Mouse (Mus musculus): ENCODE measurements at regions not wholly inside any gene's neighbourhood (a gene's known extent, or its start where the extent isn't known, plus 50 kb on each side); places are given as distances from the start of the nearest gene placed in this dataset.

DNA sequence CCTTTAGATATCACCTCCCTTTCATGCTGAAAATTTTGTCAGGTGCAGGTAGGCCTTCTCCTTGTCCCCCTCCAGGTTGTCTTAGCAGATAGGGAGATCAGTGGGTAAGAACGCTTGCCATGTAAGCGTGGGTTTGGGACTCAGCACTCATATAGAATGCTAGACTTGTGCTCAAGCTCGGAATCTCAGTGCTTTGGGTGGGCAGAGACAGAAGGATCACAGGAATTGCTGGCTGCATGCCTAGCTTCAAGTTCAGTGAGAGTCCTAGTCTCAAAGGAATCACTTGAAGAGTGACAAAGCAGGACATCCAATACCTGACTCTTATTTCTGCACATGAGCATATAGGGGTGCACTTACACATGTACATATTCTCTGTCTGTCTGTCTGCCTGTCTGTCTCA, 235.5 kb upstream of the Prickle1 start:
- DNase-seq (ENCODE audit: low spot score in 2 of 2): no peak
- no peak overlapping the region for H3K4me3 ChIP-seq
- TF ChIP-seq CTCF (conservative IDR thresholded peaks at IDR 0.05): no peak
- no peak overlapping the region for H3K27ac ChIP-seq

DNA sequence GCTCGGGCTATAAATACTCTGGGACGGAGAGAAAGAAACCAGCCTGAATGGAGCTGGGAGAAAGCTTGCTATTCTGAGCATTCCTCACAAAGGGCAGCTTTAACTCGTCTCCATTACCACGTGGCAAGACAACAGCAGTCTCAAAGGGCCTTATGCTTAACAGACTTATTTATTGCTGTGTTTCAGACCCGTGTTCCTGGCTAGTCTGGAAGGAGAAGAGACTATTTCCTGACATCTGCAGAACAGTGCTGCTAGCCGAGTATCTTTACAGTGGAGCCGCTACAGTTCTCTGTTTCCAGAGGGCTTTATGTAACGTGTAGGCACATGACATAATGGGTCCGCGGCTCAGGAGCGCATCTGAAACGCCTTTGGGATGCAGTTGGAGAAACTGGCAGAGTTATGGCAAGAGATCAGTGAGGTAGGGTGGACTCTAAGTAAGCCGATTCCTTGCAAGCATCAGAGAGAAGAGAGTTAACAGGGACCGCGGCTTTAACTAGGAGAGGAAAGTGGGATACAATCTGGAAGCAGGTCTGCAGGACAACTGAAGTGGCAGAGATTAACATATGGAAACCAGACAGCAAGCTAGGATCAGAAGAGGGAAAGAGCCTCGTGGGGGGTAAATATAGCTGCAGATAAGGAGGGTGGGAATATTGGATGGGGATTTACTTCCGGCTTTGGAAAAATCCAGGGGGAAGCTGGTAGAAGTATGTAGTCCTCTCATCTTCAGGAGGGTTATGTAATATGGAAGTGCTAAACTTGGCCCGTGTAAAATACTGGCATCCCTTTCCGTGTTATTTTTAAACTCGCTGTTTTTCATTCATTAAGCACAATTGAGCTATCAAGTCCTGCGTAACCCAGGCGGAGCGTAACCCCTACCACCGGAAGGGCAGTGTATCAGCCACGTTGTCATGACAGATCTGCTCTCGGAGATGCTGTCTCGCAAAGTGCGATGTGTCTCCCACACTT, 229.3 kb upstream of the Prickle1 start:
- Histone ChIP-seq H3K27ac (peak overlapping the region; percentile 91), H3K4me3 (peak overlapping the region; percentile 34)
- DNase-seq (ENCODE audit: low spot score in 2 of 2): peak; percentile 35 to 46
- no peak for TF ChIP-seq CTCF (conservative IDR thresholded peaks at IDR 0.05)

DNA sequence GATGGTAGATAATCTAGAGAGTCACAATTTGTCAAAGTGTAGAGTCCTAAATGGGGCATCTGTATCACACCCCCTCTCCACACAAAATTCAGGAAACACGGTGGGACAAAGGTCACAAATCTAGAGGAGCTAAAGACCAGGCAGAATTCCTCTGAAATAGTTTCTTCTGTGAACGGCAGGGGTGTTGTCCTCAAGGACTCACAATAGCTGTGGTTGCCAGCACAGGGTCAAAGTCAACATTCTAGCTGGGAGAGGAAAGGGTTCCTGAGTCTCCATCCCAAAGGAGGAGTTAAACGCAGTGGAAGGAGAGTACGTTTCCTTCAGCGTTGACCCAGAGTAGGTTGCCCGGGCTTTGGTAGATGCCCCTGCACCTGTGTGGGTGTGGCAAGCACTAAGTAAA, 225.5 kb upstream of the Prickle1 start:
- Histone ChIP-seq H3K4me3 (no peak overlapping the region), H3K27ac (no peak overlapping the region)
- TF ChIP-seq CTCF (conservative IDR thresholded peaks at IDR 0.05): no peak
- DNase-seq (ENCODE audit: low spot score in 2 of 2): no peak

DNA sequence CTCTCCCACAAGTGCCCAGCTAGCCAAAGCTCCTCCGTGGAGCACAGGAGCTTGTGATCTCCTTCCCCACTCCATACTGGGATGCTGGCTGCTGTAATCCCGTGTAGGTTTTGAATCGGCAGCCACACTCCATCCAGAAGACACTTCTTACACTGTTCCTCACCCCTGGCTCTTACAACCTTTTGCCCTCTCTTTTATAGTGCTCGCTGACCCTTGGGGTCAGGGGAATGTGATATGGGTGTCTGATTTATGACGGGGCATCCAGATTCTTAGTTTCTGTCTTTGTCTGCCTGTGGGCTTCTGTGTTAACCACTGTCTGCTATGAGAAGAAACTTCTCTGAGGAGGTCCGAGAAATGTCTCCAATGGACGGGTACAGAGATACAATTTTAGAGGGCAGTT, 216.3 kb upstream of the Prickle1 start:
- DNase-seq (ENCODE audit: low spot score in 2 of 2): no peak

DNA sequence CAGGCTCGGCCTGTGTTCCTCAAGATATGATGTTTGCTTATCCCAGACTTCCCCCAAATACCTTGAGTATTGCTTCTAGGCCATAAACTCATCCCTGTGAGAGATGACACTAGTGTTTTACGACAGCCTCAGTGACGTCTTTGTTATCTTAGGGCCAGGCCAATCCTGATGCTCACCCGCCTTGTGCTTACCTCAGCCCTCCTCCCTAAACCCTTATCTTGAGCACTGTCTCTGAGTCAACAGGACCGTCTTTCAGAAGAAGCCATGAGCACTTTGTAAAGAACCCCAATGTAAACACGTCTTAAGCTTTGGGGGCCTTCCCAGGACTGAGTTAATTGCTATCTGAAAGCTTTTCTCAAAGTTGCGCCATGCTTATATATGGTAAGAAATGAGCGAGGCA, 212.3 kb upstream of the Prickle1 start:
- Histone ChIP-seq H3K4me3 (no peak overlapping the region), H3K27ac (no peak overlapping the region)
- no peak for DNase-seq (ENCODE audit: low spot score in 2 of 2)
- TF ChIP-seq CTCF (conservative IDR thresholded peaks at IDR 0.05): no peak

More for the DNA sequence above, 216.3 kb upstream of the Prickle1 start:
- no peak for TF ChIP-seq CTCF (conservative IDR thresholded peaks at IDR 0.05)
- H3K4me3 ChIP-seq: no peak overlapping the region
- no peak overlapping the region for H3K27ac ChIP-seq

DNA sequence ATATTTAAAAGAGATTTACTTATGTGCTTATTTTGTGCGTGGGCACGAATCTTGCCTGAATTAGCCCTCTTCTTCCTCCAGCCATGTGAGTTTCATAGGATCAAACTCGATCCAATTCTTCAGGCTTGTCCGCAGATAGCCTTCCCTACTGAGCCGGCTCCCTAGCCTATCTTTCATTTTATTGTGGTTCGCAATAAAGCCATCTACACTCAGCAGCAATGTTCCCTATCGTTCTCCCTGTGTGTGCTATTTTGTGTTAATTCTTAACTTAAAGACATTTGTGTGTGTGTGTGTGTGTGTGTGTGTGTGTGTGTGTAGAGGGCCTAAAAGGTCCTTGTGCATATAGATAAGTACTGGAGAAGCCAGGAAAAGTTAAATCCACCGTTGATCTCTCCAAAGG, 211.8 kb upstream of the Prickle1 start:
- Histone ChIP-seq H3K27ac (no peak overlapping the region), H3K4me3 (no peak overlapping the region)
- no peak for DNase-seq (ENCODE audit: low spot score in 2 of 2)
- no peak for TF ChIP-seq CTCF (conservative IDR thresholded peaks at IDR 0.05)

DNA sequence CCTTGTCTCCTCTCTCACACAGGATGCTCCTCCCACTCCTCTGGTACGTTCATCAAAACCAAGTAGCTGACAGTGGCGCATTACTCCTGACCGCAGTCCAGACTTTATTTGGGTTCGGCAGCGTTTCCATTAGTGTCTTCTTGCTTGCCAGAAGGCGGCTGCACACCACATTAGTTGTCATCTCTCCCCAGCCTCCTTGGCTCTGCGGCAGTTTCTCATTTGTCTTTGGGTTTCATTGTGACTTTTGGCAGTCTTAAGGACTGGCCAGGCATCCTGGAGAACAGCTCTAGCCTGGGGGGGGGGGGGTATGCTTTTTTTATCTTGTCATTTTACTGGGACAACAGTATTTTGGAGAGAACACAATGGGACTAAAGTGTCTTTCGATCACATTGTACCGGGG, 209.0 kb upstream of the Prickle1 start:
- no peak overlapping the region for H3K4me3 ChIP-seq
- TF ChIP-seq CTCF (conservative IDR thresholded peaks at IDR 0.05): no peak
- no peak for DNase-seq (ENCODE audit: low spot score in 2 of 2)
- no peak overlapping the region for H3K27ac ChIP-seq

DNA sequence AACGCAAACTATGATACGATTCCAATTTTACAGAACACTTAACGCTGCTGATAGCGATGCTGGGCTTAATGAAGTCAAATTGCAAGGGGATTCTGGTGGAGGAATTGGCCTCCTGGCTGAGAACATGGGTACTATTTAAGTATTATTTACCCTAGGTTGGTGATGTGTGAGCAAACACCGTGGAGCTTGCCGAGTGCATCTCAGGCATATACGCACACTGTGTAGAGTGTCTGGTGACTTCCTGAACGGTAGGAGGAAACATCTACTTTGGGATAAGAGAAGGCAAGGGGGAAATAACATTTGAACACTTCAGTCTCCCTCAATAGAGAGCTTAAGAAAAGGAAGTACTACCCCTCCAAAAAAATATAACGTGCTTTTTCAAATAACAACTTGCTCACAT, 194.8 kb upstream of the Prickle1 start:
- H3K4me3 ChIP-seq: no peak overlapping the region
- no peak for TF ChIP-seq CTCF (conservative IDR thresholded peaks at IDR 0.05)
- no peak for DNase-seq (ENCODE audit: low spot score in 2 of 2)
- H3K27ac ChIP-seq: no peak overlapping the region

DNA sequence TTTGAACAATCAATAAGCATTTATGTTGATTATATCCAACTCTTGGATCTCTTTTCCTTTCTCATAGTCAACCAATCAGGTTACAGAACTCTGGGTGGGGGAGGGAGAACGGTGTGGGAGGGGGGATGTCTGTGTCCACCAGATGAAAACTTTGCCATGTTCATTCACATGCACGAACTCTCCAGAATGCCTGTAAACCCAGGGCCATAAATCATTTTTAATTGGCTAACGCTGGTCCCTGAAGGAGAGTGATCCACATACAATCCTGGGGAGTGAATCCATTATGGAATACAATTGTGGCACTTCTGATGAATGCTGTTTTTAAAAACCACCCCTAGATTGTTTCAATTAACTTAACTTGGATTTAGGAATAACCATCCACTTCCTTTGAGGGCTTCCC, 194.1 kb upstream of the Prickle1 start:
- no peak for DNase-seq (ENCODE audit: low spot score in 2 of 2)
- Histone ChIP-seq H3K4me3 (no peak overlapping the region), H3K27ac (no peak overlapping the region)
- no peak for TF ChIP-seq CTCF (conservative IDR thresholded peaks at IDR 0.05)

DNA sequence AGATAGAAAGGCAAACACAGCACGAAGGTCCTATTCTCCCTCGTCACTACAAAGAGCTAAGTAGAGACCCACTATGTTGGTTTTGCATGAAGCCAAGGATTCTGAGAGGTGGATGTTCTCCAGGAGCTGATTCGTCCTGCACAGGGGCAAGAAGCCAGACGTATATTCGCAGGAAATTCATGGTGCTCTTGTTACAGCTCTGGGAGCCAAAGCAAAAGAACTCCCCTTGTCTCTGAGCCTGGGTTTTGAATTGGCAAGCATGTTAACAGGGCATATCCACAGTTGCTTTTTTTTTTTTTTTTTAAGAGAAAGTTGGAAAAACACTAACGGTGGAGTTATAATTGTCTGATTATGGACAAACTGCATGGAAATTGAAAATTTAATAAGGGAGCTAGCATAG, 191.7 kb upstream of the Prickle1 start:
- no peak for TF ChIP-seq CTCF (conservative IDR thresholded peaks at IDR 0.05)
- DNase-seq (ENCODE audit: low spot score in 2 of 2): no peak
- H3K4me3 ChIP-seq: no peak overlapping the region
- H3K27ac ChIP-seq: no peak overlapping the region

DNA sequence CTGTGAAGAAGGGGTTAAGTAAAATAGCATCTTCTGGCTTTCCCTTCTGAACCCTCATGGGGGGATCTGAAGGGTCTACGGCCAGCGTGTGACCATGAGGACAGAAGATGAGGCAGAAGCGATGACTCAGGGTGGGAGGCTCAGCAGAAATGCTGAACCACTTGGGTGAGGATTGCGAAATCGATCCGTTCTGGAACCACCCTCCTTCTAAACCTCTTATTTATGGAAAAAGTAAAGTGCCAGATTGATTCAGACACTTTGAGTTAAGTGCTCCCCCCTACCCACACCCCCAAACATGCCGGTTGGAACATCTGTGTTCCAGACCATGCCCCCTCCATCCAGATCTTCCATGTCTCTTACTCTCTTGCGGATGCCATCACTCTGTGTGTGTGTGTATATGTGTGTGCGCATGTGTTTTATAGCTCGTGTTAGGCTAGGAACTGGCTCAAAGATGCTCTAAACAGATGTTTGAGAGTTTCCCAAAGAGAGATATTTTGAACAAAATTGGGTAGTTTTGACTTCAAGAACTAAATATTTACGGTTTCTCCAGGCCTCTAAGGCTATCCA, 190.2 kb upstream of the Prickle1 start:
- DNase-seq (ENCODE audit: low spot score in 2 of 2): no peak
- no peak overlapping the region for H3K27ac ChIP-seq
- TF ChIP-seq CTCF (conservative IDR thresholded peaks at IDR 0.05): no peak

DNA sequence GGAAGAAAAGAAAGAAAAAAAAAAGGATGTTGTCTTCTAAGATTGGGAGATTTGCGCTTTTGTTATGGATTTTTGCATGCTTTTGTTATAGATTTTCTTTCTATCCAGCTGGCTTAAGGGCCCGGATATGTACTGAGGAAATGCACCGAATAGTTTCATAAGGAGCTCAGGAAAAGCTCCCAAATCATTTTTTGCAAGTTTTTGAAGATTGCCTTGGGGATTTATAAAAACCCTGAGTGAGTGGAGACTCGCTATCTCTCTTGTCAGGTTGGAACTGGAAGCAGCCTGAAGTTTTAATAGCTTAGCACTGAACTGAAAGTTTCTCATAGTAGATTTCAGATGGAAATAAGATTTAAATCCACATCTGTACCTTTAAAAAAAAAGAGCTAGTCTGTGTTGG, 188.0 kb upstream of the Prickle1 start:
- TF ChIP-seq CTCF (conservative IDR thresholded peaks at IDR 0.05): no peak
- no peak overlapping the region for H3K4me3 ChIP-seq
- DNase-seq (ENCODE audit: low spot score in 2 of 2): no peak
- no peak overlapping the region for H3K27ac ChIP-seq

More for the DNA sequence above, 190.2 kb upstream of the Prickle1 start:
- H3K4me3 ChIP-seq: no peak overlapping the region

DNA sequence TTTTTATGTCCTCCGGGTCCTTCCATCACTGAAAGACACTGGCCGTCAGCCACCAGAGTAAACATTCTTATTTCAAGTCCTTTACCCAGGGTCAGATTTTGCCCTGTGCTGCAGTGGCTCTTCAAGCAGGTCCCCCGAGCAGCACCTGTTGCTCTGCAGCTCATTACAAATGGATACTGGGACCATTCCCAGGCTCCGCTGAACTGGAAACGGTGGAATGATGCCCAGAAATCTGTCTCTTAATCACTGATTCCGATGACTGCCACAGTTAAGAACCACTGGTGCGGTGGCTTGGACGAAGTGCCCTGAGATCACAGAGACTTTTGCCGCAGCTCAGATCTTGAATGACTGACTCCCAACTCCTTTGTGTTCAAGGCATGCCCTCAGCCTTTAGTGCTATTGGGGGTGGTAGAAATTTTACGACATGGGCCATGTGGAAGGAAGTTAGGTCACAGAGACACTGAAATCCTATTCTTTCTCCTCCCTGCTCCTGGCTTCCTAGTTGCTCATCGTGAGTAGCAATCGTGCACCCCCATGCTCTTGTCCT, 179.6 kb upstream of the Prickle1 start:
- Histone ChIP-seq H3K27ac (no peak overlapping the region), H3K4me3 (peak overlapping the region; percentile 25)
- peak; percentile 17 to 38 for DNase-seq (ENCODE audit: low spot score in 2 of 2)
- no peak for TF ChIP-seq CTCF (conservative IDR thresholded peaks at IDR 0.05)

All from layer of hippocampus, adult 2 months (tissue).